Mouse (Mus musculus) left cerebral cortex, postnatal 25 days (tissue): ENCODE data around the gene Fgfr2. TPM values are rescaled to one million over a fixed set of nuclear protein-coding genes. Genes with fewer than 3 reads are reported as not detected.

Experiments
- DNase-seq, 2 experiments: peaks; one replicate each; pipeline ENCODE4 v3.0.0; 2022; ENCODE audit warnings: low spot score in 2 of 2, mixed read lengths in 1 of 2
- intact Hi-C: fragments of 180-260 bp; cut with DNase I; formaldehyde crosslinking; loops from one replicate; pipeline ENCODE4 v1.15.1; 2025
- total RNA-seq, 2 experiments: library from RNA; stranded (reverse); gene quantifications; 2 replicates each; pipeline ENCODE4 v1.2.3; 2021

The Fgfr2 gene
- total RNA-seq, 2 experiments from 2014 or later: 37.1 to 42.0 TPM

GRCm38 (mm10) chr7:132991240-132991900 is 131.8 kb downstream of the Fgfr2 start:
- DNase-seq: no peak
- intact Hi-C loops: no loop called here

DNA sequence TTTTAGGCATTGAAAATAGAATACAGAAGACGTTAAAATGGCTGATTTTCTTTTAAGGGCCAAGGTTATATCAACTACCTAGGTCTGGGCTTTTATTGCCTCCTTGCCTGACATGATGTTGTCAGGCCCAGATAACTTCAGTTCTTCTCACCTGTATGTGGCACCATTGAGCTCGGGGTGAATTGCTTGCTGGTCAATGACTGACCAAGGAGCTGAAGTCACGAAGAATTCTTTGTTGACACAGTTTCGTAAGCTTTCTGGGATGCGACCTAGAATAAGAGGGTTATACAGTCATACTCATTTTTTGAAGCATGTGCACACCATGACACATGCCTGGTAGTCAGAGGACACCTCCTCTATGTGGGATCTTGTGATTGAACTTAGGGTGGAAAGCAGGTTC is 133.3 kb downstream of the Fgfr2 start:
- no peak for DNase-seq
- intact Hi-C loops: no loop called here

- intact Hi-C loops: no loop called here
- no peak for DNase-seq
Measured at GRCm38 (mm10) chr7:132982639-132983038, 140.5 kb downstream of the Fgfr2 start.

- intact Hi-C loops: no loop called here
- DNase-seq: no peak
Measured at GRCm38 (mm10) chr7:132977981-132978380, 145.2 kb downstream of the Fgfr2 start.

GRCm38 (mm10) chr7:132976079-132976478 is 147.1 kb downstream of the Fgfr2 start:
- DNase-seq: no peak
- intact Hi-C loops: no loop called here

DNA sequence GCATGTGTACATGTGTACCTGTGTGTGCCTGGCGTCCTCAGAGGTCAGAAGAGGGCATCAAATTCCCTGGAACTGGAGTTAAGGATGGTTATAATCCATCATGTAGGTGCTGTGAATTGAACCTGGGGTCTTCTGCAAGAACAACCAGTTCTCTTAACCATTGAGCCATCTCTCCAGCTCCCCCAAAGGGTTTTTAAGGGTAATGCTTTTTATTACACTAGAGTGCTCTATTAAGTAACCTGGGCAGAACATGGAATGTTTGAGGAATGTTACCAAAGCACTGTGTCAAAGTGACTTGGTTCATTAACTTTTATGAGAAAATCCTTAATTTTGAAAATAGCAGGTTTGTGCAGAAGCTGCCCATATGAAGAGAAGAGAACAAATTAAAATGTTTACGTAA is 151.1 kb downstream of the Fgfr2 start:
- intact Hi-C loops: no loop called here
- DNase-seq: no peak

DNA sequence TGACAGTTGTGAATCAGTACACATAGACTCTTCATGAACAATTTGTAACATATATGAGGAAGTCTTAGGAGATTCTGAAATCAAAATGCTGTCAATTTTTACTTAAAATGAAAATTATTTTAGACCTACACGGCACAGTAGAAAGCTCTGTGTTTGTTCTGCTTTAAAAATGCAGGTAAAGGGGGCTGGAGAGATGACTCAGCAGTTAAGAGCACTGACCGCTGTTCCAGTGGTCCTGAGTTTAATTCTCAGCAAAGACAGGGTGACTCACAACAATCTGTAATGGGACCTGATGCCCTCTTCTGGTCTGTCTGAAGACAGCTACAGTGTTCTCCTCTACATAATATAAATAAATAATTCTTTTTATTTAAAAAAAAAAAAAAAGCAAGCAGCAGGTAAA is 157.4 kb downstream of the Fgfr2 start:
- DNase-seq: no peak
- intact Hi-C loops: no loop called here

DNA sequence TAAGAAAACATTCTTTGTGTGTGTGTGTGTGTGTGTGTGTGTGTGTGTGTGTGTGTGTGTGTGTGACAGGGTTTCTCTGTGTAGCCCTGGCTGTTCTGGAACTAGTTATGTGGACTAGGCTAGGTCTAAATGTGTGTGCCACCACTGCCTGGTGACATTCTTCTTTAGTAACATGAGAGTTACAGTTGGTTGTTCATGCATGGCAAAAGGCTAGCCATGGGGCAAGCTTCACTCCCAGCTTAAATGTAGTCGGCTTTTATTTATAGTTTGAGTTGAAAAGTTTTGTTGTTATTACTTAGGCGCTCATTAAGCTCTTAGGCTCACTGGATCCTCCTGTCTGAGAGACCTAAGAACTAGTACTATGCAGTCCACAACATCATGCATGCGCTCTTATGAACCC is 158.8 kb downstream of the Fgfr2 start:
- no peak for DNase-seq
- intact Hi-C loops: no loop called here

DNA sequence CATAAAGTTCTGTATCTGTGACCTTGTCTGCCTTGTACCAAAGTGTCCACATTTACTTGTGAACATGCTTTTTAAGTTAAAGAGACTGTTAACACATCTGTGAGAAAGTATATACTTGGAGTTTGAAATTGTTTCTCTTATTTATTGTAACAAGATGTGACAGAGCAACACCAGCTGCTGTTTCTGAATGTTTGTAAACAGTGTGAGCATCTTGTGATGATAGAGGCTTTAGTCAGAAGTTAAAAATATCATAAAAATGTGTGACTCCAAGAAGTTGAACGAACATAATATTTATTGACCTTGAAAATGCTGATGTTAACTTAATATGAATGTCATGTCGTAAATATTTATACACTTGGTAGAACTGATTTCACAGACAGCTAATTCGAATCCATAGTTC is 172.5 kb downstream of the Fgfr2 start:
- no peak for DNase-seq
- intact Hi-C loops: no loop called here

DNA sequence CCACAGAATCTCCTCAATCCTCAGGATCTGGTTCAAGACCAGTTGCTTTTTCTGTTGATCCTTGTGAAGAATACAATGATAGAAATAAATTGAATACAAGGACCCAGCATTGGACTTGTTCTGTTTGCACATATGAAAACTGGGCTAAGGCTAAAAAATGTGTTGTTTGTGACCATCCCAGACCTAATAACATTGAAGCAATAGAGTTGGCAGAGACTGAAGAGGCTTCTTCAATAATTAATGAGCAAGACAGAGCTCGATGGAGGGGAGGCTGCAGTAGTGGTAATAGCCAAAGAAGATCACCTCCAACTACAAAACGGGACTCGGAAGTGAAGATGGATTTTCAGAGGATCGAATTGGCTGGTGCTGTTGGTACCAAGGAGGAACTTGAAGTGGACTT is 173.2 kb downstream of the Fgfr2 start:
- DNase-seq: no peak
- intact Hi-C loops: no loop called here

DNA sequence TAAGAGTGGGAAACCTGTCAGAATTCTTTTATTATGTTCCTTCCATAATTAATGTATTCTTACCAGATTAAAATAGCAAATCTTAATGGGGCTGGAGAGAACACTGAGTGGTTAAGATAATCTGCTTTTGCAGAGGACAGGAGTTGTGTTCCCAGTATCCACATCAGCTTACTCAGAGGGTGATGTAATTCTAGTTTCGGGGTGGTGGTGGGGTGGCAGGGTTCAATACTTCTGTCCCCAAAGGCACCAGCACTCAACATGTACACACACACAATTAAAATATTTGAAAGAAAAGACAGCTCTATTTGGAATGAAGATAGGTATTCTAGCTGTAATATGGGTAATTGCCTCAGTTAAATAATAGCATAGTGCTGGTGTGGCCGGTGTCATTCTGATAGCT is 182.6 kb downstream of the Fgfr2 start:
- intact Hi-C loops: no loop called here
- DNase-seq: no peak

DNA sequence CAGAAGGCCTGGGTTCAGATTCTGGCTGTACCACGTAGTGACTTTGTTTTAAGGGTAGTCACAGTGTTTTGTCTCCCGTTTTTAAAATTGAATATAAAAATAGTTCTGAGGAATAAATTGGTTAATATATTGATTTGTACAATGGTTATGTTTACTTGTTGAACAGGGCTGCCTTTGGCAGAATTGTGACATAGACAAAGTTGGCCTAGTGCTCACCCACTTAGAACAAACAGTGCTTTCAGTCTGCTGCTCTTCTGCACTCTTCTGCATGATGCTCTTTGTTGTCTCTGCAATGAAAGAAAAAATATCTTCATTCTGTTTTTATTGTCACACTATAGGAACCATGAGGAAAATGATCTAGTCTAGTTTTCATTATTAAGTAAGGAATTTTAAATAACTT is 184.0 kb downstream of the Fgfr2 start:
- intact Hi-C loops: no loop called here

GRCm38 (mm10) chr7:132934743-132935142 is 188.4 kb downstream of the Fgfr2 start:
- no peak for DNase-seq
- intact Hi-C loops: loop anchor here (5.0 kb wide), 1 partner anchor 703 kb away; the partner anchor contains the start of gene Edrf1

More for the DNA sequence above, 184.0 kb downstream of the Fgfr2 start:
- no peak for DNase-seq

GRCm38 (mm10) chr7:132933331-132933730 is 189.8 kb downstream of the Fgfr2 start:
- intact Hi-C loops: loop anchor here (5.0 kb wide), 1 partner anchor 704 kb away; the partner anchor contains the start of gene Edrf1
- DNase-seq: no peak

DNA sequence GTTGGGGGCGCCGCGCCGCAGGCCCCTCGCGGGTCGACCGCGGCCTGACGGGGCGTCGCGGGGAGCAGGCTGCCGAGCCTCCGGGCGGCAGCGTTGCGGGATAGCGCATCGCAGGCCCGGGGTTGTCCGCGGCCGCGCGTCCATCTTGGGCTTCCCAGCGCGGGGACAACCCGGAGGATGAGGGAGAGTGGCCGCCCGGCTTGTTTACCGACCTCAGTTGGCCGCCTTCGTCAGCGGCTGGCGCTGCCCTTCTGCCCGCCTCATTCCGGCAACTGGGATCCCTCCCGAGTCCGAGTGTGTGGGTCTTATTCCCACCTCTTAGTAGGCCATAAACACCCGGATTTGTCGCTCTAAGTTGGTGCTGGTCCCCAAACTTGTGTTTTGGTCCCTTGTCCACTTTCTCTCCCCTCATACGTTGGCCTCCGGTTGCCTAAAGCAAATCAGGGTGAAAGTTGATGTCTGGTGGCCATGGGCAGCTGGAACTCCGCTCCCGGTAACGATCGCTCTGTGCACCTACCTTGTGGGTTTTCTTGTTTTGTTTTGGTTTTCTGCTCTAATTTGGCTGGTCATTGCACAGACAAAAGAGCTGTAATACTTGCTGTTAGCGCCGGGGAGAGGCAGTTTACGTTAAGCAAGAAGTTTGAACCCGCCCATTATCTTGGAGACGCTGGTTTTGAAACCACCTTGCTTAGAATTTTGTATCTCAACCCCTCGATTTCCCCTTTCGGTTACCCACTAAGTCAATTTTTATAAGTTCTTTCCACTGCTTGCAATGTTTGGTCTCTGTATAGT is 191.4 kb downstream of the Fgfr2 start:
- intact Hi-C loops: loop anchor here (5.0 kb wide), 1 partner anchor 706 kb away; the partner anchor contains the start of gene Edrf1
- DNase-seq: peak; percentile 30 to 34

- intact Hi-C loops: loop anchor here (5.0 kb wide), 1 partner anchor 706 kb away; the partner anchor contains the start of gene Edrf1
Measured at GRCm38 (mm10) chr7:132930850-132931559, 192.1 kb downstream of the Fgfr2 start, which contains the start of gene Zranb1. Gene Zranb1 (plus strand): TSS chr7:132931142.

DNA sequence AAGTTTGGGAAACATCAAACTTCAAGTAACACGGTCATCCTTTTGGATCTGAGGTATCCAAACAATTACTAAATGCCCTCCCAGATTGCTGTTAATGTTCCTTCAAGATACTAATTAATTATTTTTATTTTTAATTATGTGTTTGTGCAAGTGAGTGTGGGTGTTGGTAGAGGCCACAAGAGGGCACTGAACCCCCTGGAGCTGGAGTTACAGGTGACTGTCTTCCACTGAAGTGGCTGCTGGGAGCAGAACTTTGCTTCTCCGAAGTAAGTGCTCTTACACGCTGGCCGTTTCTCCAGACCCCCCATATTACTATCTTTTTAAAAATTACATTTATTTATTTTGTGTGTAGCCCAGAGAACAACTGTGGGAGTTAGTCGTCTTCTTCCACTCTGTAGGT is 193.1 kb downstream of the Fgfr2 start:
- intact Hi-C loops: loop anchor here (5.0 kb wide), 1 partner anchor 707 kb away; the partner anchor contains the start of gene Edrf1

More at GRCm38 (mm10) chr7:132930850-132931559, 192.1 kb downstream of the Fgfr2 start, which contains the start of gene Zranb1:
- DNase-seq: peak; percentile 99 to 100

GRCm38 (mm10) chr7:132927201-132927600 is 195.9 kb downstream of the Fgfr2 start:
- DNase-seq: no peak
- intact Hi-C loops: no loop called here

More for the DNA sequence above, 193.1 kb downstream of the Fgfr2 start:
- DNase-seq: no peak

GRCm38 (mm10) chr7:132925227-132925626 is 197.9 kb downstream of the Fgfr2 start:
- DNase-seq: no peak
- intact Hi-C loops: no loop called here

DNA sequence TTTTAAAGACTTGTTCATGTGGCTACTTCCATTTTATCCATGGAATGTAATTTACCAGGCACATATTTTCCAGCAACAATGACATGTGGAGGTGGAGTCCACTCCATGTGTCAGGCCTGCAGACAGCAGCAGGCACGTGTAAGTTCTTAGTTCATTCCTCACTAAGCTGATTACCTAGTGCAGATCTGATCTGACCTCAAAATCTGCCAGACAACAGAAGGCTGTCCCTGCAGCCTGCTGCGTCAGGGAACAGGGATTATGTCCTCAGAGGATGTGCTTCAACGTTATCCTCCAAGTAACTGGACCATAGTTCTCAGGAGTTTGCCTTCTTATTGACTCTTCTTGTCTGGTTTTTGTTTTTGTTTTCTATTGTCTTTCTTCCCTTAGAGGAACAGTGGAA is 201.2 kb downstream of the Fgfr2 start:
- intact Hi-C loops: no loop called here
- no peak for DNase-seq
